Mouse (Mus musculus): ENCODE results near the gene Maml1. TPM values are rescaled to one million over a fixed set of nuclear protein-coding genes. Genes with fewer than 3 reads are reported as not detected.
"Not testable (repeated sequence)": the region's sequence is repeated elsewhere in the genome, so short reads cannot be mapped to it uniquely, and the experiment has no call there.

The Maml1 gene
- polyA plus RNA-seq, 1 experiment: 16.3 TPM

- H3K4me1 ChIP-seq (ENCODE audit: control insufficient read depth, insufficient read depth, low read length): peaks cover 17% of the 10 kb centered on the region
- H3K4me3 ChIP-seq (ENCODE audit: insufficient read depth, low read length): peak overlapping the region; percentile 76
- H3K27ac ChIP-seq (ENCODE audit: insufficient read depth, low read depth, low read length): no peak overlapping the region
- no peak for TF ChIP-seq POLR2A (IDR thresholded peaks at IDR 0.05; ENCODE audit: borderline replicate concordance, low read depth, low read length)
- TF ChIP-seq CTCF (IDR thresholded peaks at IDR 0.05; ENCODE audit: low read depth, low read length): no peak
Observed at GRCm38 (mm10) chr11:50323843-50324242, 31.7 kb upstream of the Maml1 start.

- Histone ChIP-seq H3K27ac (ENCODE audit: insufficient read depth, low read depth, low read length) (no peak overlapping the region), H3K4me1 (ENCODE audit: control insufficient read depth, insufficient read depth, low read length) (peaks cover 20% of the 10 kb centered on the region), H3K4me3 (ENCODE audit: insufficient read depth, low read length) (no peak overlapping the region)
- TF ChIP-seq CTCF (IDR thresholded peaks at IDR 0.05; ENCODE audit: low read depth, low read length): no peak
- TF ChIP-seq POLR2A (IDR thresholded peaks at IDR 0.05; ENCODE audit: borderline replicate concordance, low read depth, low read length): no peak
Observed at GRCm38 (mm10) chr11:50322345-50322744, 30.2 kb upstream of the Maml1 start.

GRCm38 (mm10) chr11:50321239-50321638, 29.1 kb upstream of the Maml1 start:
- H3K4me1 ChIP-seq (ENCODE audit: control insufficient read depth, insufficient read depth, low read length): peaks cover 20% of the 10 kb centered on the region
- no peak overlapping the region for H3K4me3 ChIP-seq (ENCODE audit: insufficient read depth, low read length)
- TF ChIP-seq CTCF (IDR thresholded peaks at IDR 0.05; ENCODE audit: low read depth, low read length): no peak
- no peak for TF ChIP-seq POLR2A (IDR thresholded peaks at IDR 0.05; ENCODE audit: borderline replicate concordance, low read depth, low read length)

GRCm38 (mm10) chr11:50319343-50319742, 27.2 kb upstream of the Maml1 start:
- H3K4me1 ChIP-seq (ENCODE audit: control insufficient read depth, insufficient read depth, low read length): peaks cover 20% of the 10 kb centered on the region
- not testable (repeated sequence) for H3K4me3 ChIP-seq (ENCODE audit: insufficient read depth, low read length); H3K27ac ChIP-seq (ENCODE audit: insufficient read depth, low read depth, low read length)

More at GRCm38 (mm10) chr11:50321239-50321638, 29.1 kb upstream of the Maml1 start:
- H3K27ac ChIP-seq (ENCODE audit: insufficient read depth, low read depth, low read length): no peak overlapping the region

- TF ChIP-seq CTCF (IDR thresholded peaks at IDR 0.05; ENCODE audit: low read depth, low read length) (no peak), POLR2A (IDR thresholded peaks at IDR 0.05; ENCODE audit: borderline replicate concordance, low read depth, low read length) (no peak)
- peaks cover 12% of the 10 kb centered on the region for H3K4me1 ChIP-seq (ENCODE audit: control insufficient read depth, insufficient read depth, low read length)
- no peak overlapping the region for H3K4me3 ChIP-seq (ENCODE audit: insufficient read depth, low read length)
- 0 out of 2 replicates have a peak overlapping the region, but pooled peaks have one; percentile 23 for H3K27ac ChIP-seq (ENCODE audit: insufficient read depth, low read depth, low read length)
Observed at GRCm38 (mm10) chr11:50312803-50313202, 20.7 kb upstream of the Maml1 start.

GRCm38 (mm10) chr11:50303406-50303805, 11.3 kb upstream of the Maml1 start:
- H3K4me3 ChIP-seq (ENCODE audit: insufficient read depth, low read length): no peak overlapping the region
- no peak for TF ChIP-seq CTCF (IDR thresholded peaks at IDR 0.05; ENCODE audit: low read depth, low read length)
- no peak for TF ChIP-seq POLR2A (IDR thresholded peaks at IDR 0.05; ENCODE audit: borderline replicate concordance, low read depth, low read length)
- H3K27ac ChIP-seq (ENCODE audit: insufficient read depth, low read depth, low read length): no peak overlapping the region
- H3K4me1 ChIP-seq (ENCODE audit: control insufficient read depth, insufficient read depth, low read length): peaks cover 2% of the 10 kb centered on the region; the same call in 1 of the 2 replicates

- Histone ChIP-seq H3K4me3 (ENCODE audit: insufficient read depth, low read length) (peak overlapping the region; percentile 80), H3K27ac (ENCODE audit: insufficient read depth, low read depth, low read length) (peak overlapping the region; percentile 70), H3K4me1 (ENCODE audit: control insufficient read depth, insufficient read depth, low read length) (peaks cover 21% of the 10 kb centered on the region)
- TF ChIP-seq CTCF (IDR thresholded peaks at IDR 0.05; ENCODE audit: low read depth, low read length) (no peak), POLR2A (IDR thresholded peaks at IDR 0.05; ENCODE audit: borderline replicate concordance, low read depth, low read length) (no peak)
Observed at GRCm38 (mm10) chr11:50291321-50292165, 568 bp downstream of the Maml1 start.

- Histone ChIP-seq H3K4me1 (ENCODE audit: control insufficient read depth, insufficient read depth, low read length) (peaks cover 27% of the 10 kb centered on the region), H3K4me3 (ENCODE audit: insufficient read depth, low read length) (peak overlapping the region; percentile 80), H3K27ac (ENCODE audit: insufficient read depth, low read depth, low read length) (peak overlapping the region; percentile 70)
- TF ChIP-seq CTCF (IDR thresholded peaks at IDR 0.05; ENCODE audit: low read depth, low read length) (no peak), POLR2A (IDR thresholded peaks at IDR 0.05; ENCODE audit: borderline replicate concordance, low read depth, low read length) (no peak)
Observed at GRCm38 (mm10) chr11:50290486-50291225, 1.5 kb downstream of the Maml1 start.

GRCm38 (mm10) chr11:50286428-50286827, 5.7 kb downstream of the Maml1 start:
- H3K27ac ChIP-seq (ENCODE audit: insufficient read depth, low read depth, low read length): peak overlapping the region; percentile 83
- H3K4me3 ChIP-seq (ENCODE audit: insufficient read depth, low read length): no peak overlapping the region
- H3K4me1 ChIP-seq (ENCODE audit: control insufficient read depth, insufficient read depth, low read length): peaks cover 36% of the 10 kb centered on the region
- no peak for TF ChIP-seq POLR2A (IDR thresholded peaks at IDR 0.05; ENCODE audit: borderline replicate concordance, low read depth, low read length)
- TF ChIP-seq CTCF (IDR thresholded peaks at IDR 0.05; ENCODE audit: low read depth, low read length): no peak

GRCm38 (mm10) chr11:50285696-50286095, 6.4 kb downstream of the Maml1 start:
- TF ChIP-seq CTCF (IDR thresholded peaks at IDR 0.05; ENCODE audit: low read depth, low read length): no peak
- TF ChIP-seq POLR2A (IDR thresholded peaks at IDR 0.05; ENCODE audit: borderline replicate concordance, low read depth, low read length): no peak
- Histone ChIP-seq H3K4me3 (ENCODE audit: insufficient read depth, low read length) (no peak overlapping the region), H3K27ac (ENCODE audit: insufficient read depth, low read depth, low read length) (peak overlapping the region; percentile 83), H3K4me1 (ENCODE audit: control insufficient read depth, insufficient read depth, low read length) (peaks cover 36% of the 10 kb centered on the region)
